Mouse (Mus musculus) olfactory bulb, adult 2 months (tissue): Measurements from ENCODE around the gene Dennd5b.

Experiments used
- CTCF ChIP-seq: fragments of 200-500 bp; IDR thresholded peaks from 2 replicates; pipeline ENCODE4 v1.5.1; 2012; ENCODE audit warnings: low read depth, mild to moderate bottlenecking, low read length, moderate library complexity; ENCODE audit not compliant: insufficient read depth
- POLR2A ChIP-seq: fragments of 200-500 bp; IDR thresholded peaks from 2 replicates; pipeline ENCODE4 v1.6.1; 2012; ENCODE audit warnings: mild to moderate bottlenecking, low read depth, low read length, moderate library complexity; ENCODE audit not compliant: insufficient read depth

GRCm38 (mm10) chr6:149119853-149120252, 18.4 kb upstream of the Dennd5b start:
- TF ChIP-seq CTCF (no peak), POLR2A (no peak)
